Mouse (Mus musculus): ENCODE data around the gene Ticrr.

DNA sequence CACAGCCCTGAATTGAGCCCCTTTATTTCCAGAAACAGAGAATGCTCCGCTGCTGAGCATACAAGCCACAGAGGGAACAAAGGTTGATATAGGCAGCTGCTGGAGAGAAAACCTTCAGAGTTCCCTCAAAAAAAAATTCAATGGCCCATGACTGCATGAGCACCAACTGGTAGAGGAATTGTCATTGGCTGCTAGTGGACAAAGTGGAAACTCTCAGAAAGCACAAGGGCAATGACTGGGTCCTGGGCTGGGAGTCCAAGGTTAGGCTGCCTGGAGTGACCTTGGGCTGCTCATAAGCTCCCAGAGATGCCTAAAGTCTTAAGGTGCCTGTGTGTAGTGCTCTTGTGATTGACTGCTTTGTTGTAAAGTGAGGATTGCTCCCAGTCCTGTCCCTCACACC, 44.1 kb upstream of the Ticrr start:
- no peak for TF ChIP-seq POLR2A (IDR thresholded peaks at IDR 0.05; ENCODE audit: borderline replicate concordance, extremely low read depth, insufficient read depth, insufficient read length, poor library complexity, severe bottlenecking)
- no peak for TF ChIP-seq CTCF (IDR thresholded peaks at IDR 0.05; ENCODE audit: borderline replicate concordance, extremely low read depth, insufficient read depth, insufficient read length)
